Mouse (Mus musculus) midbrain, embryonic 13.5 days (tissue): Measurements from ENCODE around the gene S100a2. TPM values are rescaled to one million over a fixed set of nuclear protein-coding genes. Genes with fewer than 3 reads are reported as not detected.

ENCODE experiments used
- ATAC-seq: fragments of 200-750 bp; cut with Nextera tagmentation; 2 replicates; pipeline ENCODE4 v1.8.0; 2017; ENCODE audit warnings: mild to moderate bottlenecking, moderate TSS enrichment, moderate library complexity
- H3K27ac ChIP-seq: fragments of 300-500 bp; sonication (generic); 2 replicates; pipeline ENCODE4 v1.5.1; 2015; ENCODE audit warnings: inconsistent platforms, mild to moderate bottlenecking, moderate library complexity
- H3K27me3 ChIP-seq: fragments of 300-500 bp; sonication (generic); 2 replicates; pipeline ENCODE4 v1.6.1; 2015; ENCODE audit warnings: mild to moderate bottlenecking, inconsistent platforms
- H3K36me3 ChIP-seq: fragments of 300-500 bp; sonication (generic); 2 replicates; pipeline ENCODE4 v1.6.1; 2015; ENCODE audit warnings: mild to moderate bottlenecking, inconsistent platforms
- H3K4me1 ChIP-seq: fragments of 300-500 bp; sonication (generic); replicated peaks from 2 replicates; pipeline ENCODE4 v1.6.1; 2015; ENCODE audit warnings: inconsistent platforms
- H3K4me2 ChIP-seq: fragments of 300-500 bp; sonication (generic); replicated peaks from 2 replicates; pipeline ENCODE4 v1.6.1; 2015; ENCODE audit warnings: moderate library complexity, mild to moderate bottlenecking, inconsistent platforms
- H3K4me3 ChIP-seq: fragments of 300-500 bp; sonication (generic); replicated peaks from 2 replicates; pipeline ENCODE4 v1.5.1; 2015; ENCODE audit warnings: mild to moderate bottlenecking, inconsistent platforms
- H3K9ac ChIP-seq: fragments of 300-500 bp; sonication (generic); replicated peaks from 2 replicates; pipeline ENCODE4 v1.6.1; 2015; ENCODE audit warnings: mild to moderate bottlenecking, inconsistent platforms
- H3K9me3 ChIP-seq: fragments of 300-500 bp; sonication (generic); 2 replicates; pipeline ENCODE4 v1.6.1; 2016; ENCODE audit warnings: mild to moderate bottlenecking, inconsistent platforms
- WGBS: fragments of 180-500 bp; shearing (Covaris S2); methylation state at CpG from one replicate; pipeline ENCODE4 v1.1.7; 2015; 5-methylcytosine and 5-hydroxymethylcytosine counted together
- polyA plus RNA-seq: library from polyadenylated mRNA; unstranded; fragments of >200 nt; fragmentation: Nextera tagmentation; extraction: Ambion mirVana; gene quantifications from 2 replicates; pipeline ENCODE4 v1.2.1, GENCODE M21; 2015

S100a2 gene
- polyA plus RNA-seq, 1 experiment from 2014 or later: not detected

DNA sequence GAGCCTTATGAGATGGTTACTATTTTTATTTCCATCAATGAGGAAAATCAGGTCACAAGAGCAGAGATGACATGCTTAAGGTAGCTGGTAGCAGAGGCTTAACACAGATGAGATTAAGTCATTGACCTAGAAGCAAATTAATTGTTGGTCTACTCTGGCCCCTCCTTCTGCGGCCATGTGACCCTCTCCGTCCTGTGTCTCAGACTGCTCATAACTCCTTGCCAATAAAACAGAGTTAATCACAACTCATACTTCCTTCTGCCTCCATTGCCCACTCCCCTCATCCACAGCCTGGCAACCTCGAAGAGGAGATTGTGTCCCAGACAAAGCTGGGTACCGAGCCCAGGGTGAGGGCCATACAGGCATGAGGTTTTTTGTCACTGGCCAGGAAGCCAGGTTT is 8.2 kb downstream of the S100a2 start:
- Histone ChIP-seq H3K9ac (no peak overlapping the region), H3K4me2 (no peak overlapping the region), H3K4me1 (no peaks in the 10 kb centered on the region), H3K4me3 (no peak overlapping the region), H3K27ac (no peak overlapping the region), H3K36me3 (no peaks in the 10 kb centered on the region), H3K27me3 (no peaks in the 10 kb centered on the region), H3K9me3 (no peaks in the 10 kb centered on the region)
- WGBS: 75% methylated on average over 4 of the region's 4 CpGs
- no peak for ATAC-seq

DNA sequence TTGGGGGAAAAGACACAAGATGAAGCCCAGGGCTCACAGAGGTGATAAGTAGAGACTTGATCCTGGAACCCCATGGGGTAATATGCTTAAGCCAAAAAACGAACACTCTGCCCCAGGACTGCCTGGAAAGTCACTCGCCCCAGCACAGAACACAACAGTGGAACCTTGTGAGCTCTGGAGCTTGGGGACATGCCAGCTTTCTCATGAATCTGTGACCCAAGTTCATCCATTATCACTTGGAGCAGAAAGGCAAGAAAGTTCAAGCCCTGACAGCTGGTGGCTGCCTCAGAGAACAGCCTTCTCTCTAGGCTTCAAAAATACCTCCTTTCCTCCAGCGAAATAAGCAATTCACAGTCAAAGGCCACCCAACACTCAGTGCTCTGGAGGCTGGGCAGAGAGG is 9.4 kb downstream of the S100a2 start:
- no peaks in the 10 kb centered on the region for H3K27me3 ChIP-seq
- H3K9ac ChIP-seq: no peak overlapping the region
- H3K4me1 ChIP-seq: no peaks in the 10 kb centered on the region
- H3K27ac ChIP-seq: no peak overlapping the region
- H3K36me3 ChIP-seq: no peaks in the 10 kb centered on the region
- no peak overlapping the region for H3K4me3 ChIP-seq
- ATAC-seq: no peak
- H3K4me2 ChIP-seq: no peak overlapping the region
- WGBS: 83% methylated on average over 3 of the region's 3 CpGs
- H3K9me3 ChIP-seq: no peaks in the 10 kb centered on the region

DNA sequence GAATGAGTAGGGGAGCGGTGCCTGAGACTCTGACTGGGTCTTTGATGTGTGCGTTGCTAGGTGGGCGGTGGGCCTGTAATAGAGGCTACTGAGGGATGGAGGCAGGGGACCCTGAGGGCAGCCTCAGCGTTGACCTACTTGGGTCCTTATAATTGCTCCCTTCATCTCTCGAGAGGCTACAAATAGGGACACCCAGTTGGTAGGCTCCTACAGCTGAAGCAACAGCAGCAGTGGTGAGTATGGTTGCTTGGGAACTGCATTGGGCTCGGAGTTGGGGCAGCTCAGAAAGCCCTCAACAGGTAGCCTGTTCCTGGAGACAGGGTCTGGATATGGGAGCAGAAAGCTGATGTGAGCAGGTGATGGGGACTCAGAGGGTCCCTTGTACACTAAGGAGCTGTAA is 10.0 kb downstream of the S100a2 start:
- Histone ChIP-seq H3K27ac (no peak overlapping the region), H3K4me2 (no peak overlapping the region), H3K4me3 (no peak overlapping the region), H3K9me3 (no peaks in the 10 kb centered on the region), H3K36me3 (no peaks in the 10 kb centered on the region), H3K4me1 (no peaks in the 10 kb centered on the region), H3K27me3 (no peaks in the 10 kb centered on the region), H3K9ac (no peak overlapping the region)
- no peak for ATAC-seq
- 94% methylated on average over 6 of the region's 6 CpGs for WGBS

DNA sequence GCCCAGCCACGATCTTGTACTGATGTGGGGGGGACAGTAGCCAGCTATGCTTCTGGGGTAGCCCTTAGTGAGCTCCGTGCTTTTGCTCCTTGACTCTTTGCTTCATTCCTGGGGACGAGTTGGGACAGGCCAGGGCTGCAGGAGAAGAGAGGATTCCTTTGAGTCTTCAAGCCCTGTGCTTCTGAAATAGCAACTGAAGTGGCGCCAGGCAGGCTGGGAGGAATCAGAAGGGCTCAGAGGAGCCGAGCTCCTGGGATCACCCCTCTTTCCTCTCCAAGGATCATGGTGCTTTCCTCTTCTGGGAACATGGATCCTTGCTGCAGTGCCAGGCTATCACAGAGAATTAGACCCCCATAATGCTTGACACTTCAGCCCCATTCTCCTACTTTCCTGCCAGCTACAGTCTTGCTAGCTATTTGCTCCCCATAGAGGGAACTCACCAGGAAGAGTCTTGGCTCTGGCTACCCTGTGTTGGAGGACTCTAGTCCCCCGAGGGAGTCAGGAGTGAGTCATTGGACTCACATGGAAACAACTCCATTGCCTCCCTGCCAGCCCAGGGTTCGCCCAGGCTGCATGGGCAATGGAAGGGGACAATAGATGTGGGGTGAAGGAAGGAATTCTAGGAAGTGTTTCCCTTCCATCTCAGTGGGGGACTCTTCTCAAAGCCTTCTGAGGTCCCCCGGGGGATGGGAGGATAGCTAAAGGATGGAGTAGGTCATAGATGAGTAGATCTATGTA is 10.6 kb downstream of the S100a2 start:
- Histone ChIP-seq H3K4me2 (no peak overlapping the region), H3K4me1 (no peaks in the 10 kb centered on the region), H3K27me3 (no peaks in the 10 kb centered on the region), H3K36me3 (no peaks in the 10 kb centered on the region), H3K27ac (no peak overlapping the region), H3K9ac (no peak overlapping the region), H3K9me3 (no peaks in the 10 kb centered on the region), H3K4me3 (no peak overlapping the region)
- WGBS: 82% methylated on average over 8 of the region's 8 CpGs
- no peak for ATAC-seq

DNA sequence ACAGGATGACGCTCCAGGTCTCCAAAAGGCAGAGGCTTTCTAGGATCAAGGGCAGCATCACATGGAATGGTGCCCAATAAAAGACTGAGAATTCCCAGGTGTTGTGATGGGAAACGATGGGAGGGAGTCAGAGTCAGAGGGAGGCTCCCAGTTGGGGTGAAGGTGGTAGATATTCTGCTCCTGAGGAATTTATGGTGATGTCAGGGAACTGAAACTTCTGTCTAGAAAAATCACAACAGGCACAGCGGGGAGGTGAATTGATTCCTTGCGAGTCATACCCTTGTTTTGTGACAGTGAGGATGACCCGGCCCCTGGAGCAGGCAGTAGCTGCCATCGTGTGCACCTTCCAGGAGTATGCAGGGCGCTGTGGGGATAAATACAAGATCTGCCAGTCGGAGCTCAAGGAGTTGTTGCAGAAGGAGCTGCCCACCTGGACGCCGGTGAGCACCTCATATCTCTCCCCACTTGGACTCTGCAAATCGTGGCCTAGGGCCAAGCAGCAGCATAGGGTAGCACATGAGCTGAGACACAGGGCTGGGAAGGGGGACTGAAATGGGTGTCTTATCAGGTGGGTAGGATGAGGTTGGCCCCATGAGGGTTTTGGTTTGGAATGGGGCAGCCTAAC is 11.6 kb downstream of the S100a2 start, which contains the start of gene Gm42674:
Gene Gm42674 (plus strand): TSS at position 419 of the 625 bp plus-strand sequence.
- H3K9ac ChIP-seq: no peak within 1 kb of the TSS
- WGBS: 85% methylated on average over 11 of the region's 11 CpGs

DNA sequence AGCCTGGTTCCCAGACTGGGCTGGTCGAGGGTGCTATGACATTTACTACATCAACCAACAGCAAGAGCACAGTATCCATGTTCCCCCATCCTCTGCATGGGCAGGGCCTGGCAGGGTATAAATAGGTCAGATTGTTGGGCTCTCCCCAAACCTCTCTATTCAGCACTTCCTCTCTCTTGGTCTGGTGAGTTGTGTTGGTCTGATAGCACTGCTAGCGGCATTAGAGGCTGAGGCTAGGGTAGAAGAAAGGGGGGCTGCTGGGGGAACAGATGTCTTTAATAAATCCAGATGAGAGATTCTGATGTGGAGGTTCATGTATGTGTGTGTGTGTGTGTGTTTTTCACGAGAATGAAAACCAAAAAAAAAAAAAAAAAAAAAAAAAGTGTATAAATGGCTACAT is 13.6 kb downstream of the S100a2 start, which contains the start of gene S100a4:
Gene S100a4 (plus strand): TSS at position 149 of the 400 bp plus-strand sequence.
- Histone ChIP-seq H3K27me3 (no peaks in the 10 kb centered on the region), H3K4me3 (no peak within 1 kb of the TSS), H3K4me2 (no peak within 1 kb of the TSS), H3K4me1 (no peaks in the 10 kb centered on the region), H3K36me3 (no peaks in the 10 kb centered on the region), H3K9ac (no peak within 1 kb of the TSS), H3K27ac (no peak within 1 kb of the TSS), H3K9me3 (no peaks in the 10 kb centered on the region)
- 75% methylated on average over 3 of the region's 3 CpGs for WGBS
- ATAC-seq: no peak

More for the DNA sequence above, 11.6 kb downstream of the S100a2 start, which contains the start of gene Gm42674:
- no peak within 1 kb of the TSS for H3K27ac ChIP-seq
- no peaks in the 10 kb centered on the region for H3K9me3 ChIP-seq
- H3K36me3 ChIP-seq: no peaks in the 10 kb centered on the region
- H3K4me1 ChIP-seq: no peaks in the 10 kb centered on the region
- no peaks in the 10 kb centered on the region for H3K27me3 ChIP-seq
- no peak within 1 kb of the TSS for H3K4me3 ChIP-seq
- ATAC-seq: no peak
- H3K4me2 ChIP-seq: no peak within 1 kb of the TSS

DNA sequence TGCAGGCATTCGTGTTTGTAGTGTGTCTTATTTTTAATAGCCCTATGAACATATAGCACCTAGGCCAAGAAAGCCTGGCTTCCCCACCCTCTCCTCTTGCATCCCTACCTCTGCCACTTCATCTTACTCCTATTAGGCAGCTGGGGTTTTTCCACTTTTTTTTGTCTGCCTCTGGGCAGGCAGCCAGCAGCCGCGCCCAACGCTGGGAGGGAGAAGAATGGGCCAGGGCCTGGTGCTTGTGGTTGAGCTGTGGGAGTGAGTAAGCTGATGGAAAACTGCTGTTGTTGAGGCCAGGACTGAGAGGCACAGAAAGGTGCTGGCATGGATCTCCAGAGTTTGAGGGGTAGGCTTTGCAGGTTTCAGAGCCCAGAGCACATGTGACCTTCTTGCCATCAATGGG is 14.4 kb downstream of the S100a2 start:
- Histone ChIP-seq H3K4me2 (no peak overlapping the region), H3K9ac (no peak overlapping the region), H3K4me3 (no peak overlapping the region), H3K27ac (no peak overlapping the region), H3K4me1 (no peaks in the 10 kb centered on the region), H3K27me3 (no peaks in the 10 kb centered on the region), H3K9me3 (no peaks in the 10 kb centered on the region), H3K36me3 (no peaks in the 10 kb centered on the region)
- ATAC-seq: peak; percentile 70
- 64% methylated on average over 4 of the region's 4 CpGs for WGBS

DNA sequence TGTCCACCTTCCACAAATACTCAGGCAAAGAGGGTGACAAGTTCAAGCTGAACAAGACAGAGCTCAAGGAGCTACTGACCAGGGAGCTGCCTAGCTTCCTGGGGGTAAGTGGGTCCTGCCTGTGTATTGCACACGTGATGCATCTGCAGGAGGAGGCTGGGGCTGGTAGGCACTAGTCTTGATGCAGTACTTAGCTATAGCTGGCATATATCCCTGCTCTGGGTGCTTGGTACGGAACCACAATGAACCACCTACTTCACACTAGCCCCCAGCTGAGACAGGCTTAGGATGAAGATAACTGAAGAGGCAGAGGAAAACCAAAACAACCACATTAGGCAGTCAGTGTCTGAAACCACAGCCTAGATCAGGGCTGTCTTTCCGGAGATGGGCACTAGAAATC is 15.0 kb downstream of the S100a2 start:
- no peaks in the 10 kb centered on the region for H3K4me1 ChIP-seq
- no peaks in the 10 kb centered on the region for H3K36me3 ChIP-seq
- no peak overlapping the region for H3K9ac ChIP-seq
- no peak overlapping the region for H3K4me2 ChIP-seq
- no peaks in the 10 kb centered on the region for H3K27me3 ChIP-seq
- H3K9me3 ChIP-seq: no peaks in the 10 kb centered on the region
- 0 out of 2 replicates have a peak, but pooled peaks have one; percentile 13 for ATAC-seq
- 87% methylated on average over 3 of the region's 3 CpGs for WGBS
- no peak overlapping the region for H3K4me3 ChIP-seq
- H3K27ac ChIP-seq: no peak overlapping the region

DNA sequence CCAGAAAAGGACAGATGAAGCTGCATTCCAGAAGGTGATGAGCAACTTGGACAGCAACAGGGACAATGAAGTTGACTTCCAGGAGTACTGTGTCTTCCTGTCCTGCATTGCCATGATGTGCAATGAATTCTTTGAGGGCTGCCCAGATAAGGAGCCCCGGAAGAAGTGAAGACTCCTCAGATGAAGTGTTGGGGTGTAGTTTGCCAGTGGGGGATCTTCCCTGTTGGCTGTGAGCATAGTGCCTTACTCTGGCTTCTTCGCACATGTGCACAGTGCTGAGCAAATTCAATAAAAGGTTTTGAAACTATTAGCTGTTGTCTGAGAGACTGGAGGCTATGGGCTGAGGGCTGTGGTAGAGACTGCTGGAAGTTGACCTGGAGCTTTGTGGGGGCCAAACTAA is 15.7 kb downstream of the S100a2 start:
- Histone ChIP-seq H3K4me3 (no peak overlapping the region), H3K4me2 (no peak overlapping the region), H3K27ac (no peak overlapping the region), H3K9me3 (no peaks in the 10 kb centered on the region), H3K27me3 (no peaks in the 10 kb centered on the region), H3K4me1 (no peaks in the 10 kb centered on the region), H3K9ac (no peak overlapping the region), H3K36me3 (no peaks in the 10 kb centered on the region)
- no peak for ATAC-seq
- 95% methylated on average over 2 of the region's 2 CpGs for WGBS

DNA sequence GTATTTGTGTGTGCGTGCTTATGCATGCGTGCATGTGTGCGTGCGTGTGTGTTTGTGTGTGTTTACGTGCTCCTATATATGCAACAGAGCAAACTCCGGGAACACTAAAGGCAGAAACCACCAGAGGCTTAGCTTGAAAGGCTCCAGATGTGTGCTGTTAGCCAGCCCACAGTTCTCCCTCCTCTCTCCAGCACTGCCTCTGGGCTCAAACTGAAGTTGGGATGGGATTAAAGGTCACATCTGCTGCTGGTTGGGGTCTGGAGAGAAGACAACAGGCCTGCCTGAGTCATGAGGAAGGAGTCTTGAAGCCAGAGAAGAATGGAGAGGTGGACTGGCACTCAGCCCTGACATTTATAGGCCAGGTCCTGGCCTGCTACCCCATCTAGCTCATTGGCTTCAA is 16.1 kb downstream of the S100a2 start:
- Histone ChIP-seq H3K27me3 (no peaks in the 10 kb centered on the region), H3K9me3 (no peaks in the 10 kb centered on the region), H3K9ac (no peak overlapping the region), H3K4me1 (no peaks in the 10 kb centered on the region), H3K27ac (no peak overlapping the region), H3K4me3 (no peak overlapping the region), H3K36me3 (no peaks in the 10 kb centered on the region), H3K4me2 (no peak overlapping the region)
- 96% methylated on average over 6 of the region's 6 CpGs for WGBS
- ATAC-seq: no peak

DNA sequence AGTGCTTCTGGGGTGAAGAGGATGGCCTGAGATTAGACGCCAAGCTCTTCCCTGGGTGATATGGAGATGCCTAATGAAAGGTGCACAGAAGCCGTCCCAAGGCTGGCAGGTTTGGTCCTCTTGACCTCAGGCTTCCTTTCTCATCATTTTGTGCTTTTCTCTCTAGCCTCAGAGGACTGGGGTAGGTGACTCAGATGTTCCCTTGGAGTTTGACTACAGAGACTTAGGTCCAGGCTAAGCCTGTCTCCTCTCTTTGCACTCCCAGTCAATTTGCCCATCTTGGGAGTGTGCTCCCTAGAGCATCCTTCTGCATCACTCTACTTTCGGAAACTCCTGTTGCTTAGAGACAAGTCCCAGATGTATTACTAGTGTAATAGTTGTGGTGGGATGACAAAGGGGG is 17.3 kb downstream of the S100a2 start:
- Histone ChIP-seq H3K9ac (no peak overlapping the region), H3K4me1 (no peaks in the 10 kb centered on the region), H3K36me3 (no peaks in the 10 kb centered on the region), H3K4me3 (no peak overlapping the region), H3K4me2 (no peak overlapping the region), H3K27me3 (no peaks in the 10 kb centered on the region), H3K9me3 (no peaks in the 10 kb centered on the region), H3K27ac (no peak overlapping the region)
- 92% methylated on average over 3 of the region's 3 CpGs for WGBS
- no peak for ATAC-seq

DNA sequence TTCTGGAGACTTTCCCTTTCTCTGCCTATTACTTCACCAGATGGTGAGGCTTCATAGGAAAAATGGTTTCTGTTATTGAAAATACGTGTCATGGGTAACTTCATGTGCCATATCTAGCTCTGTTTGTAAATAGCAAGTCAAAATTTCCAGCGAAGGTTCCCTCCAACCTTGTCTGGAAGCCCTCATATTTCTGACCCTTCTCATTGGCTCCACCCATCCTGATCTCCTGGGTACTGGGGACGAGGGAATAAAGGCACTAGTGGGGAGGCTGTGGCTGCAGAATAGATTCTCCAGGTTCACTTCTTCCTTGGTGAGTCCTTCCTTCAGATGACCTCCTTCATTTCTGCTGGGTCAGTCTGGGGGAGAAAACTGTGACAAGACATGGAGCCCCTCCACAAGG is 18.2 kb downstream of the S100a2 start, which contains the start of gene S100a5:
Gene S100a5 (plus strand): TSS at position 301 of the 400 bp plus-strand sequence.
- 62% methylated on average over 3 of the region's 3 CpGs for WGBS
- peaks cover 6% of the 10 kb centered on the region for H3K4me1 ChIP-seq
- no peak within 1 kb of the TSS for H3K4me3 ChIP-seq
- H3K9ac ChIP-seq: no peak within 1 kb of the TSS
- H3K36me3 ChIP-seq: no peaks in the 10 kb centered on the region
- H3K27me3 ChIP-seq: no peaks in the 10 kb centered on the region
- ATAC-seq: no peak
- no peaks in the 10 kb centered on the region for H3K9me3 ChIP-seq
- H3K4me2 ChIP-seq: no peak within 1 kb of the TSS
- H3K27ac ChIP-seq: no peak within 1 kb of the TSS
